Mouse (Mus musculus) neural tube, embryonic 10.5 days (tissue): ENCODE results near the gene Eml6.
"Not testable (repeated sequence)": the region's sequence is repeated elsewhere in the genome, so short reads cannot be mapped to it uniquely, and the experiment has no call there.

ENCODE experiments used
- DNase-seq: peaks from one replicate; pipeline ENCODE4 v3.0.0-alpha.2; 2017; ENCODE audit warnings: low spot score; ENCODE audit errors: extremely low spot score

Eml6 gene

DNA sequence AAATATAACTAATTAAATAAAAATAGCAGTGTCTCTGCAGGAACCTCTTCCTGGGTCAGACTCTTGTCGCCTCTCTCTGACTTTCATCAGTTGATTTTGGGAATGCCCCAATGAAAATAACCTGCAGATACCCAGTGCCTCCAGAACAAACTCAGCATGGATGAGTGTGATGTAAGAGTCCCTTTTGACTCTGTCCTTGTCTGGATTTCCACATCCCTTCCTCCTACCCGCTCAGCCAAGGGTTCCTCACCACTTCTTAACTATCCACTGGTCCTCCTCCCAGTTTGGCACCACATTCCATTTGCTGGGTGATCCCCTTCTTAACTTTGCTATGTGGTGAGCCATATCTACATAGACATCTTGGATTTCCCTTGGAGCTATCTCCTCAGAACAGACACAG, 235.0 kb downstream of the Eml6 start:
- DNase-seq: no peak

- no peak for DNase-seq
These were observed 236.8 kb downstream of the Eml6 start for GRCm38 (mm10) chr11:29788921-29789638.

- no peak for DNase-seq
These were observed 237.3 kb downstream of the Eml6 start for GRCm38 (mm10) chr11:29788499-29788898.

DNA sequence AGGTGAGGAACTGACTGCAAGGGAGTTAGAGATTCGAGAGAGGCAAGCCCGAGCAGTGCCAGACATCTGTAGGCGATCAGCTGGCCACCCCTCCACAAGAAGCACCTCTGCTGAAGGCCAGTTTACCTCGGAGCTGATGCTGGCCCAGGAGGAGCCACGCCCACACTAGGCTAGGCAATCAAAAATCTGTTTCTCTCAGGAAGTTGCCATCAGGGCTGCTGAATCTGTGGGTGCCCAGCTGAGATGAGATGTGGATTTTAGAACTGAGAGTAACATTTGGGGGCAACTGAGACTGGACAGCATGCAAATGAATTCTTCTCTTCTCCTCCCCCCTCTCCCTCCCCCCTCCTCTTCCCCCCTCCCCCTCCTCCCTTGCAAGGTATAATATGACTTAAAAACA, 238.4 kb downstream of the Eml6 start:
- DNase-seq: no peak

- no peak for DNase-seq
These were observed 239.1 kb downstream of the Eml6 start for GRCm38 (mm10) chr11:29786583-29787219.

- DNase-seq: no peak
These were observed 246.3 kb downstream of the Eml6 start for GRCm38 (mm10) chr11:29779409-29780026.

GRCm38 (mm10) chr11:29778936-29779335, 246.9 kb downstream of the Eml6 start:
- no peak for DNase-seq

- DNase-seq: no peak
These were observed 247.9 kb downstream of the Eml6 start for GRCm38 (mm10) chr11:29777964-29778363.

DNA sequence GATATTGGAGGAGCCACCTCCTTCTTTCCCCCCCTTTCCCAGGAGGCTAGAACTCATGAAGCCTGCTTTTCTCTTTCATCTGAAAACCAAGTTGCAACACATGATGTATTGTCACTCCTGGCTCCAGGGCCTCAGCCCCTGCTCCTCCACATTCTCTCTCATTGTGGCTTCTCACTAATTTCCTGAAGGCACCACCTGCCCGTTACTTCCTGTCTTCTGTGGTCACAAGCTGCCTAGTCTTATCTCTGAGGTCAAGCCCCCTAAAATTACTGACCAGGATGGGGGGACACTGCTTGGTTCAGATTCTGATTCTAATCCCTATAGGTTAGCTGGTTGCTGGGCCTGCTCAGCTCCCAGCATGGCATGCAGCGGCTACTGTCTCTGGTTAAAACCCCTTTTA, 251.1 kb downstream of the Eml6 start:
- no peak for DNase-seq

- DNase-seq: no peak
These were observed 251.5 kb downstream of the Eml6 start for GRCm38 (mm10) chr11:29774296-29774695.

GRCm38 (mm10) chr11:29772279-29772678, 253.6 kb downstream of the Eml6 start:
- no peak for DNase-seq

- DNase-seq: no peak
These were observed 255.0 kb downstream of the Eml6 start for GRCm38 (mm10) chr11:29770666-29771400.

DNA sequence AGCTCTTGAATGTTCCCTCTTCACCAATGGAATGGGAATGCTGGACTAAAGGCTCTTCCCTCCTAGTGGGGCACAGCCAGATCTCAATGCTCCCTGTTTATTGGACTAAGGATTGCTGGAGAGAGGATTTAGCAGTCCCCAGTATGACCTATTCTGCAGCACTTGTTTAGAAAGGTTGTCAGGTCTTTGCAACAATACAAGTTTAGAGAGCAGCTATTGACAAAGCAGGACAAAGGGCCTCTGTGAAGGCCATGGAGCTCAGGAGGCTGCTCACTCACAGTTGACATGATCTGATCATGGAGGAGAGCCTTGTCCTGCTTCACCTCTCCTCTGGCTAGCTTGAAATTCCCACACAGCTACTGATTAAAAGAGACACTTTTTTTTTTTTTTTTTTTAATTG, 257.3 kb downstream of the Eml6 start:
- no peak for DNase-seq

DNA sequence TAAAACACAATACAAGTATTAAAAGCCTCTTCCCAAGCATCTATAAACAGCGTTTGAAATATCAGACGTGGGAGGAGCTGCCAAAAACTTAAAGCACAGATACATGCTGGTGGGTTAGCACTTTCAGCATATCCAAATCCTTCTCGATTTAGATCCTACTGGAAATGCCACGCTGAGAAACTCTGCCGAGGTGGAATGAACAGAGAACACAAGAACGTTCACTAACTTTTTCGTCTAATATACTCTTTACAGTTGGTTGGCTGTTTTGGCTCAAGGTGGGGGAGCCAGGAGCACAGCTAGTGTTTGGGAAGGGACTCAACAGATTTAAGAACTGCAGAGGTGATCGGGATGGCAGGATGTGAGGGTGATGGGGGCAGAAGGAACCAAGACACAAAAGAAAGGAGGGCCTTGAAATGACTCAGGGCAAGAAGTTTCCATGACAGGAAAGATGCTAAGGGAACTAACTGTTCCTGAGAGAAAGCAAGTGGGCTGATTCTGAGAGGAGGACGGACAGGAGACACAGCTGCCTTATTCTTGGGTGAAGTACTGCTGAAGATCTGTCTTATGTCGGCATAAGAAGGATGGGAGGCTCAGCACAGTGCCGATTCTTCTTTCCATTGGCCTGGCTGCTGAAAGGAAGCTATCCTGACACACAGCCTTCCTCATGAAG, 259.4 kb downstream of the Eml6 start:
- no peak for DNase-seq

- no peak for DNase-seq
These were observed 260.8 kb downstream of the Eml6 start for GRCm38 (mm10) chr11:29765063-29765462.

DNA sequence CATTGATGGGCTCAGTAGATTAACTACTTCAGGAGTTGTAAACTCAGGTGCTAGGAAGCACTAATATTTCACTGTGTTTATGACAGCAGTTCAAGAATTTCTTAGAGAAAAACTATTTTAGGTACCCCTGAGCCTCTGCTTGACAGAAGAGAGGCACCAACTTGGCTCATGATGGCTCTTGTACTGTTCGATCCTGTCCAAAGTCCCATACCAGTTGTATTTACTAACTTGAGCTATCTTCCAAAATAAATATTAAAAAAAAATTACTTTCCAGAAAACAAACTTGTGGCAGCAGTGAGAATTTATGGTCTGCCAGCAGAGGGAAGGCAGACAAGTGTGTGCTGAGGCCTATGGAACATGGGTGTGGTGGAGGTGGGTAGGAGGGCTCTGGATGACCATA, 263.1 kb downstream of the Eml6 start:
- no peak for DNase-seq

DNA sequence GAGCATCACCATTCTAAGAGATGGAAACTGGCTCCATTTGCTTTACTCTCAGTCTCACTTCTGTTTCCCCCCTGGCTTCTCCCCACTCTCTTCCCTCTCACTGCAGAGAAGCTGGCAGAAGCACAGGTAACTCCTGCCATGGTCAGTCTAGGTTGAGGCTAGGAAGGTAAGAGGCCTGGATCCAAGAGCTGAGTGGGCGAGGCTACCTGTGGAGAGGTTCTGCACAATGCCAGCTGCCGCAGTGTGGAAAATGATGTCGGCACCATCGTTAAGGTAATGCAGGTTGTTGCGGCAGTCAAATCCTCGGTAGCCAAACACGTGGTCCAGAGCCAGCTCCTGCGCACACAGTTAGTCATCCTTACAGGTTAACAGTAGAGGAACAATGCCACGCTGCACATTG, 264.4 kb downstream of the Eml6 start:
- DNase-seq: no peak

- no peak for DNase-seq
These were observed 267.2 kb downstream of the Eml6 start for GRCm38 (mm10) chr11:29758617-29759016.

DNA sequence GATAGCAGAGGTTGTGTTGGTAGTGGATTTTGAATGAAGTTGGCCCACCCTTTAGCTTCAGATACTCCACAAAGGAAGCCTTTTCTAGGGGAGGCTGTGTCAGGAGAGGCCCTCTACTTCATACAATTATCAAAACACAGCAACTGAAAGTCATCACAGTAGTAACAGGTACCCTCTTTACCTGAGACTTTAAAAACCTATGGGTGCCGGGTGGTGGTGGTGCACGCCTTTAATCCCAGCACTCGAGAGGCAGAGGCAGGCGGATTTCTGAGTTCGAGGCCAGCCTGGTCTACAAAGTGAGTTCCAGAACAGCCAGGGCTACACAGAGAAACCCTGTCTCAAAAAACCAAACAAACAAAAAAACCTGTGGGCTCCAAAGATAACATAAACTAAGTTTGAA, 269.8 kb downstream of the Eml6 start:
- not testable (repeated sequence) for DNase-seq

DNA sequence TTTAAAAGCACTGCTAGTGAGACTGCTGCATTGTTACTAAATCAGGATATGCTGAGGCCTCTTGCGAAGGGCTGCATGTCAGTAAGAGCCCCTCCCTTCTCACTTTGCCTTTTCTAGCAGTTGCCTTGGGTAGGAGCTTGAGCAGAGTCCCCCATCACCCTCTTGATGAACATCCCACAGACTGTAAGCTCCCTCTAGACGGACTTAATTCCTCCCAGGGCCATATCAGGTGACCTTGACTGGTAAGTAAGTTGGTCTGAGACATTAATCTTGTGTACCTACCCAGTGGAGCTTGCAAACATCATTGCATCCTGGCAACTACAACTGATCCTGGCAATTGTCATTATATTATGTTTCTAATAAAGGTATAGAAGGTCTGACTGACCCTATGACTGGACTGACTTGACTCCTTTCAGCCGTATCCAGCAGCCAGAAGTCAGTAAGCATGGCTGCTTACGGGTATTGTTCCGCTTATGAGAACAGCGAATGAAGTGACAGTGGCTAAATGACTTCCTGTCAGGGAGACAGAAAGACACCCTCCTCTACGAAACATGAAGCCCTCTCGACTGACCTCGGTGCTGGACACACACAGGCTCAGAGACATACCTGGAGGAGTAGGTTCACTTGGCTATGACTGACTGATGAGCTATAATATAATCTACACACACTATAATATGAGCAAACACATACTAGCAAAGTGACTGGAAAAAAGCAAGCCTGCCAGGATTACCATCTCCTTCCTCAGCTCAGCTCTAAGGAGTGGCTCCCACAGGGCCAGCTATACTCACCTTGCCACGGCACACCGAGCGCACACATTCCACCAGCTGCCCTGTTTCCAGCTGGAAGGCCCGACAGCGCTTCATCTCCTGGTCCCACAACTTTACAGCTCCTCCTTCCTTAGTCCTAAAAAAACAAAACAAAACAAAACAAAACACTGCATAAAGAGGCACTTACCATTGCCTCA, 273.9 kb downstream of the Eml6 start:
- DNase-seq: no peak
